Mouse (Mus musculus) heart, embryonic 14.5 days (tissue): ENCODE measurements around the gene Clnk. TPM values are rescaled to one million over a fixed set of nuclear protein-coding genes. Genes with fewer than 3 reads are reported as not detected.

Source experiments
- polyA plus RNA-seq: library from polyadenylated mRNA; unstranded; fragments of >200 nt; fragmentation: Nextera tagmentation; extraction: Ambion mirVana; gene quantifications from 2 replicates; pipeline ENCODE4 v1.2.1, GENCODE M21; 2014

Gene Clnk
- polyA plus RNA-seq, 1 experiment from 2014 or later: not detected

Other genes with a start within 250 kb of the Clnk start
- gene Zfp518b, start 192.0 kb downstream of the Clnk start, polyA plus RNA-seq: 9.3 and 9.4 TPM in 2 replicates